Mouse (Mus musculus) heart, embryonic 10.5 days (tissue): Measurements from ENCODE around the gene Tssc4. TPM values are rescaled to one million over a fixed set of nuclear protein-coding genes. Genes with fewer than 3 reads are reported as not detected.

Experiments
- DNase-seq: peaks from one replicate; pipeline ENCODE4 v3.0.0-alpha.2; 2017; ENCODE audit warnings: low spot score
- H3K27ac ChIP-seq: fragments of 300-500 bp; sonication (generic); 2 replicates; pipeline ENCODE4 v1.5.1; 2016; ENCODE audit warnings: mild to moderate bottlenecking
- H3K27me3 ChIP-seq: fragments of 300-500 bp; sonication (generic); 2 replicates; pipeline ENCODE4 v1.6.1; 2016; ENCODE audit warnings: mild to moderate bottlenecking; ENCODE audit not compliant: poor library complexity, insufficient read depth, severe bottlenecking
- H3K36me3 ChIP-seq: fragments of 300-500 bp; sonication (generic); 2 replicates; pipeline ENCODE4 v1.6.1; 2016; ENCODE audit warnings: mild to moderate bottlenecking, moderate library complexity
- H3K4me1 ChIP-seq: fragments of 300-500 bp; sonication (generic); 2 replicates; pipeline ENCODE4 v1.6.1; 2016; ENCODE audit warnings: mild to moderate bottlenecking
- H3K4me3 ChIP-seq: fragments of 300-500 bp; sonication (generic); 2 replicates; pipeline ENCODE4 v1.5.1; 2016; ENCODE audit warnings: mild to moderate bottlenecking, moderate library complexity
- H3K9me3 ChIP-seq: fragments of 300-500 bp; sonication (generic); 2 replicates; pipeline ENCODE4 v1.6.1; 2016; ENCODE audit warnings: mild to moderate bottlenecking, moderate library complexity
- WGBS: fragments of 180-500 bp; shearing (Covaris S2); methylation state at CpG from one replicate; pipeline ENCODE4 v1.1.7; 2016; 5-methylcytosine and 5-hydroxymethylcytosine counted together
- polyA plus RNA-seq: library from polyadenylated mRNA; unstranded; fragments of >200 nt; fragmentation: Nextera tagmentation; extraction: Ambion mirVana; gene quantifications from 2 replicates; pipeline ENCODE4 v1.2.1, GENCODE M21; 2016

Gene Tssc4
- polyA plus RNA-seq, 1 experiment from 2014 or later: 99.5 TPM

DNA sequence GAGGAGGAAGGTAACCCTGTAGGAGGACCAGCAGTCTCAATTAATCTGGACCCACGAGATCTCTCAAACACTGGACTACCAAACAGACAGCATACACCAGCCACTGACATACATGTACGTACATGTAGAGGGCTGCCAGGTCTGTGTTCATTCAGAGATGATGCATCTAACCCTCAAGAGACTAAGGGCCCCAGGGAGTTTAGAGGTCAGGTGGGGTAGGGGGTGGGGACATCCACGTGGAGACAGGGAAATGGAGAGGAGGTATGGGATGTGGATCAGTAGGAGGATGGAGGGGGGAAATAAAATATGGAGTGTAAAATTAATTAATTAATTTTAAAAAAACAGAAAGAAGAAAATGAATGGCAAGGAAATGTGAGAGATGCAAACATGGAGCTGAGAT lies 32.3 kb upstream of the Tssc4 start:
- DNase-seq: no peak
- 78% methylated on average over 3 of the region's 3 CpGs for WGBS
- peaks cover 9% of the 10 kb centered on the region; the same call in 1 of the 2 replicates for H3K36me3 ChIP-seq
- no peak overlapping the region for H3K27ac ChIP-seq
- peaks cover 8% of the 10 kb centered on the region for H3K4me1 ChIP-seq
- no peak overlapping the region for H3K4me3 ChIP-seq
- H3K9me3 ChIP-seq: no peaks in the 10 kb centered on the region
- H3K27me3 ChIP-seq: no peaks in the 10 kb centered on the region

DNA sequence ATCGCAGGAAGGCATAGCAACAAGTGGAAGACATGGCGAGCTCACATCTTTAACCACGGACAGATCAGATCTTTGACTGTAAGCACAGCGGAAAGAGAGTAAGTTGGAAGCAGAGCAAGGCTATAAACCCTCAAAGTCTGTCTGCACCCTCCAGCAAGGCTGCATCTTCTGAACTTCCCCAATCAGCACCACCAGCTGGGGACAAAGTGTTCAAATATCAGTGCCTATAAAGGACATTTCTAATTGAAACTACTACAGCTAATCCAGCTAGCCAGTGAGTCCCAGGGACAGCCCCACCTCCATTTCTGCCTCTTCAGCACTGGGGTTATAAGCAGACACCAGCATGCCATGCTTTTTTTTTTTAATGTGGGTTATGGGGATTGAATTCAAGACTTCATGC lies 31.7 kb upstream of the Tssc4 start:
- DNase-seq: no peak
- Histone ChIP-seq H3K4me3 (no peak overlapping the region), H3K27me3 (no peaks in the 10 kb centered on the region), H3K9me3 (no peaks in the 10 kb centered on the region), H3K4me1 (peaks cover 13% of the 10 kb centered on the region), H3K27ac (no peak overlapping the region), H3K36me3 (peaks cover 9% of the 10 kb centered on the region; the same call in 1 of the 2 replicates)
- 89% methylated on average over 4 of the region's 4 CpGs for WGBS

DNA sequence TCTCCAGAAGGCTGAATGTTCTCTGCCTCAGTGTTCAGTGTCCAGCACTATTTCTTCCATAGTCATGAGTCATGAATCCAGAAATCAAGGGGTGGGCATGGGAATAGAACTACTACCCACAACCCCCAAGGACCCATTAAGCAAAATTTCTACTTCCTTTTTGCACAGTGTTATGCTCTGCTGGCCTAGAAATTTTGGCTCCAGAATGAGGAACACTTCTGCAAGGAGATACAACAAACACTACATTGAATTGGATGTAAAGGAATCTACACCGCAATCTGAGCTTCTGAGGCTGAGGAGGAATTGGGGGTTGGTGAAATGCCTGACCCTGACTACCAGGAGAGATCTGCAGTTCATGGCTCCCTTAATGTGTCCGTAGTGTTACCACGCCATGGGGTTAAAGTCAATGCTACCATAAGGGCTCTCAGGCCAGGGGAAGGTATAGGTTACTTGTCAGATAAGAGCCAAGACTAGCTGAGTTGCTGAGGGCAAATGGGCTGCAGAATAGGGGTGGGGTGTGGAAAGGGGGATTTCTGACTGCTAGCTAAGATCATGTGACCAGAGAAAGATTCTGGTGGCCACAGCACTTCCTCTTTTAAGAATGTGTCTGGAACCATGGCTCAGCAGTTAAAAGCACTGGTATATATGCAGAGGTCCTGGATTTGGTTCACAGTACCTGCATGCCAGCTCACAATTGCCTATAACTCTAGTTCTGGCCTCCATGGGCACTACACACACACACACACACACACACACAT lies 30.7 kb upstream of the Tssc4 start:
- no peak for DNase-seq
- H3K9me3 ChIP-seq: no peaks in the 10 kb centered on the region
- H3K4me3 ChIP-seq: no peak overlapping the region
- 86% methylated on average over 3 of the region's 3 CpGs for WGBS
- no peak overlapping the region for H3K27ac ChIP-seq
- peaks cover 20% of the 10 kb centered on the region for H3K4me1 ChIP-seq
- H3K36me3 ChIP-seq: peaks cover 9% of the 10 kb centered on the region; the same call in 1 of the 2 replicates
- no peaks in the 10 kb centered on the region for H3K27me3 ChIP-seq

DNA sequence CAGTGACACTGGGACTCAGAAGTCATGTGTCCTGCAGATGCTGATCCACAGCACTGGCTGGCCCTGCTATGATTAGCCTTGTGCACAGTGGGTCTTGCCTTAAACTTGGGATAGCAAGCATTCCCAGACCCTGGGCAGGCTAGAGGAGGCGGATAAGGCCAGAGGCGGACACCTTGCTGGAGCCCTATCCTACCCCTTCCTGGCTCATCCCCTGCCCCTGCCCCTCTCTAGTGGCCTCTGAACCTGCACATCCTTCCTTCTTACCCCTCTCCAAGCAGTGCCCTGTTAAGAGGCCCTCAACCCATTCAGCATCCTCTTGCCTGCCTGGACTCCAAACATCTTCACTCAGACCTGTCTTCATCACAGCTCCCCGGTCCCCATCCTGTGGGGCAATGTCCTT lies 28.5 kb upstream of the Tssc4 start:
- Histone ChIP-seq H3K9me3 (no peaks in the 10 kb centered on the region), H3K36me3 (peaks cover 4% of the 10 kb centered on the region; the same call in 1 of the 2 replicates), H3K4me1 (peaks cover 20% of the 10 kb centered on the region), H3K27me3 (no peaks in the 10 kb centered on the region), H3K27ac (no peak overlapping the region), H3K4me3 (no peak overlapping the region)
- WGBS: 92% methylated on average over 3 of the region's 3 CpGs
- DNase-seq: no peak

DNA sequence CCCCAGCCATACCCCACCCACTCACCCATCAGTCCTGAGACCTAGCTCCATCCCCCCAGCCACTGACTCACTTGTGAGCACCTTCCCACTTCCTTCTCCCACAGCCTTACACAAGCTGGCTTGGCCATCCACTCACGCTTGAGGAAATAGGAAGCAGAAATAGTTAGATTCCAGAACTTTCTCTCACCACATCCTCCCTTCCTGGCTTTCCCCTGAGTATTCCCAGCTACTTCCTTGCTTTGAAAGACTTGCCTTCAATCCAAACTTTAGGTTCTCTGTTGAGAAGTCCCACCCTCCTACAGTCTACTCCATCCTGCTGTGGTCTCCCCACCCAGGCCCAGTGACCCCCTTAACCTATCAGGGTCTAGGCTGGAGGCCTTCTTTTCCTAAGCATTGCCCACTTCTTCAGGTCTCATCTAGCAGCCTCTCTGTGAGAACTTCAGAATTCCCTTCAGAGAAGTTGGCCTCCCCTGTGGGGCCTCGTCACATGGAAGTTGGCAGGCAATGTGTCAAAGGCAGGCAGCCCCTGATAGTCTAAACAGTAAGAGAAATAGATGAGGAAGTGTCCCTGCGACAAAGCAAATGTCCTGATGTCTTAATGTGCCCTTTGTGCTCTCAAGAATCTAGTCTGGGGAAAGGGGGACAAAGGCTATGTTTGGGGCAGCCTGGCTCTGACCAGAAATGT lies 27.8 kb upstream of the Tssc4 start:
- no peak overlapping the region for H3K4me3 ChIP-seq
- peak overlapping the region; percentile 68 for H3K27ac ChIP-seq
- WGBS: 67% methylated on average over 3 of the region's 3 CpGs
- peaks cover 4% of the 10 kb centered on the region; the same call in 1 of the 2 replicates for H3K36me3 ChIP-seq
- no peaks in the 10 kb centered on the region for H3K27me3 ChIP-seq
- no peaks in the 10 kb centered on the region for H3K9me3 ChIP-seq
- DNase-seq: no peak
- peaks cover 20% of the 10 kb centered on the region for H3K4me1 ChIP-seq

DNA sequence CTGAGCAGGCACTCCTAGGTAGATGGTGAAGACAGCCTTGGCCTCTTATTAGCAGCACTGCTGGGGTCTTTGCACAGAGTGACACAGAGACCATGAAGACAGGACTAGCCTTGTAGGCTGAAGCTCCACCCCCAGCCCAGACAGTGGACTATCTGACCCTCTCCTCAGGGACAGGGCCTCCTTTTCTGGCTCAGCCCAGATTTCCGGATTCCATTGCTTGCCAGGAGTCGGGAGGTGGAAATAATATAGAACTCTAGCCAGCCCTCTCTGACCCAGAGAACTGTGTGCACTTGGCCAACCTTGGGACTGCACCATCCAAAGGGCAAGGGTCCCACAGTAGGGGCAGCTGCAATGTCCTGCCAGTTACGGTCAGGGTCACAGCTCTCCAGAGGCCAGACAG lies 27.0 kb upstream of the Tssc4 start:
- Histone ChIP-seq H3K4me3 (no peak overlapping the region), H3K4me1 (peaks cover 20% of the 10 kb centered on the region), H3K27me3 (no peaks in the 10 kb centered on the region), H3K9me3 (no peaks in the 10 kb centered on the region), H3K27ac (peak overlapping the region; percentile 68), H3K36me3 (no peaks in the 10 kb centered on the region)
- 47% methylated on average over 3 of the region's 3 CpGs for WGBS
- no peak for DNase-seq

DNA sequence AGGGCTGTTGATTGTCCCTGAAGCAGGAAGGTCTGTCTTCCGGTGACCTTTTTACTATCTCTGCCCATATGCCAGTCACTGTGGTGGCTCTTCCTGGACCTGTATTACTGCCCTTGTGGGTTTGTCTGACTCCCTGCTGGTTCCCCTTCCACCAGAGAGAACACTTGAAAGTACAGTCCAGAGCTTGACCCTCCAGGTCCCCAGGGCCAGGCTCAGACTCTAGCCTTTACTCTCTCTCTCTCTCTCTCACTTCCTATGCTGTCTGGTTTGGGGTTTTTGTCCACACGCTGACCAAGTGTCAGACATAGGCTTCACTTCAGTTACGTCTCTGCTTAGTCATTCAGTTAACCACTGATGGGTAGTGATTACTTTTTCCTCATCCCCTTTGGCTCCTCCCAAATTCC lies 26.1 kb upstream of the Tssc4 start:
- Histone ChIP-seq H3K27me3 (no peaks in the 10 kb centered on the region), H3K4me1 (peaks cover 20% of the 10 kb centered on the region), H3K27ac (peak overlapping the region; percentile 68; the same call in 1 of the 2 replicates), H3K4me3 (no peak overlapping the region), H3K36me3 (no peaks in the 10 kb centered on the region), H3K9me3 (no peaks in the 10 kb centered on the region)
- WGBS: 62% methylated on average over 3 of the region's 3 CpGs
- DNase-seq: no peak

DNA sequence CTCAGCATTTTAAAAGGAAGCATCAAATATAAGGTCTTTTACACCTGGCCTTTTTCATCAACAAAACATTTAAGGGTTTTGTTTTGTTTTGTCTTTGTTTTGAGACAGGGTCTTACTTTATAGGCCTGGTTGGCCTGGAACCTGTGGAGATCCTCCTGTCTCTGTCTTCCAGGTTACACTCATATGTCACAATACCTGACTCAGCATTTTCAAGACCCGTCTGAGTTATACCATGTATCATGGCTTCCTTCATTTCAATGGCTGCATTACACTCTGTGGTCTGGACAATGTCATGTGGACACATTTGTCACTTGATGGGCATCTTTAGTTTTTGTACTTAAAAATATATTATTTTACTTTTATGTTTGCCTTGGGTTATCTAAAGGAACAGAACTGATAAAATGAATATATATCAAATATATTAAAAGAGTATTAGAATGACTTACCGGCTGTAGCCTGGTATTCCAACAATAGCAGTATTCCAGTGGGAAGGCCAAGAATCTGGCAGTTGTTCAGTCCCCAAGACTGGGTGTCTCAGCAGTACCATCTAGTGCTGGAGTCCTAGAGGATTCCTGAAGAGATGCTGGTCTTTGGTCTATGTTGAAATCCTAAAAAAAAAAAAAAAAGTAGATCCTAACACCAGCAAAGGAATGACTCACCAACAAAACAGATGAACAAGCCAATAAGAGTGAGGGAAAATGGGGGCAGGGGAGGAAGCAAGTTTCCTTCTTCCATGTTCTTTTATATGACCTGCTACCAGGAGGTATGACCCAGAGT lies 24.8 kb upstream of the Tssc4 start:
- Histone ChIP-seq H3K4me3 (no peak overlapping the region), H3K9me3 (no peaks in the 10 kb centered on the region), H3K4me1 (peaks cover 21% of the 10 kb centered on the region), H3K36me3 (no peaks in the 10 kb centered on the region), H3K27me3 (no peaks in the 10 kb centered on the region), H3K27ac (no peak overlapping the region)
- DNase-seq: no peak
- 85% methylated on average over 2 of the region's 2 CpGs for WGBS

DNA sequence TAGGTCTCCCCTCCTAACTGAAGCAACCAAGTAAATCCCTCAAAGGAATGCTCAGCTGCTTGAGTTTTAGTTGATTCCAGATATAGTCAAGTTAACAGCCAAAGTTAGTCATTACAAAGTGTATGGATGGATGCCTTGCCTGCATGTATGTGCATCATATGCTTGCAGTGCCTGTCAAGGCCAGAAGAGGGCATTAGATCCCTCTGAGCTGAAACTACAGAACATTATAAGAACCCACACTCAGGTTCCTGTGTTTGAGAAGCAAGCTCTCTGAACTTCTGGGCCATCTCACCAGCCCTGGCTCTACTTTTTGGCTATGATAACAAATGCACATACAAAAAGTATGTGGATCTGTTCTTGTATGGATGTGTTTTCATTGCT lies 24.2 kb upstream of the Tssc4 start:
- H3K4me3 ChIP-seq: no peak overlapping the region
- no peak for DNase-seq
- H3K36me3 ChIP-seq: no peaks in the 10 kb centered on the region
- peaks cover 26% of the 10 kb centered on the region for H3K4me1 ChIP-seq
- no peaks in the 10 kb centered on the region for H3K27me3 ChIP-seq
- no peak overlapping the region for H3K27ac ChIP-seq
- no peaks in the 10 kb centered on the region for H3K9me3 ChIP-seq

DNA sequence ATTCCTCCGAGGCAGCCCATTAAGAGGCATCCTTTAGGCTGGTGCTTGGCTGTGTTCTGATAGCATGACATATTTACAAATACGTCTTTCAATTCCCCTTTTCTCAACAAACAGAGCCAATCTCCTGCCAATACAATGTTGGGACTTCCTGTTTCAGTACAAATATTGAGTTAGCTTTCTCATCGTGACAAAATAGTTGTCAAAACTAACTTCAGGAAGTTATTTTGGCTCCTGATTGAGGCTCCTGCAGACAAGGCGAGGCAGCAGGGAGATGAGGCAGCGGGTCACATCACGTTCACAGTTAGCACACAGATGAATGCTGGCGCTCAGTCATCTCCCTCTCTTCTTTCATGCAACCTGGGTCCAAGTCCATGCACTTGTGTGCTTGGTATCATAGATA lies 22.7 kb upstream of the Tssc4 start:
- WGBS: 75% methylated on average over 7 of the region's 7 CpGs

DNA sequence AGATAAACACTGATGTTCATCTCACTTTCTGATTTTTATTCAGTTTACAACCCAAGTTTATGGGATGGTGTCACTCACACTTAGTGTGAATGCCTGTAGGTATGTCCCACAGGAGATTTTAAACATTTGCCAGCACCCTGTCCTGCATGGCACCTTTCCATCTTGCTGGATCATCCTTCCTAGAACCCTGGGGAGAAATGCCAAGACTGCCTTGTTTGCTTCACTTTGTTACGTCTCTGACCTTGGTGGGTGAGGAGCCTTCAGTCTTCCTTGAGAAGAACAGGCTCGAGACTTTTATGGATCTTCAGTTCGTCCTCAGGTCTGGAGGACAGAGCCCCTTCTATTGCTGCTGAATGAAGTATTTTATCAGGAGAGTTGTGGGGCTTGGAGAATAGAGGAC lies 19.7 kb upstream of the Tssc4 start:
- no peaks in the 10 kb centered on the region for H3K9me3 ChIP-seq
- DNase-seq: no peak
- H3K4me3 ChIP-seq: no peak overlapping the region
- peak overlapping the region; percentile 56 for H3K27ac ChIP-seq
- 75% methylated on average over 3 of the region's 3 CpGs for whole genome bisulfite sequencing
- H3K4me1 ChIP-seq: peaks cover 32% of the 10 kb centered on the region
- no peaks in the 10 kb centered on the region for H3K27me3 ChIP-seq
- H3K36me3 ChIP-seq: no peaks in the 10 kb centered on the region

More for the DNA sequence above, 22.7 kb upstream of the Tssc4 start:
- Histone ChIP-seq H3K27me3 (no peaks in the 10 kb centered on the region), H3K9me3 (no peaks in the 10 kb centered on the region), H3K4me1 (peaks cover 30% of the 10 kb centered on the region), H3K27ac (no peak overlapping the region), H3K36me3 (no peaks in the 10 kb centered on the region), H3K4me3 (no peak overlapping the region)
- DNase-seq: no peak

DNA sequence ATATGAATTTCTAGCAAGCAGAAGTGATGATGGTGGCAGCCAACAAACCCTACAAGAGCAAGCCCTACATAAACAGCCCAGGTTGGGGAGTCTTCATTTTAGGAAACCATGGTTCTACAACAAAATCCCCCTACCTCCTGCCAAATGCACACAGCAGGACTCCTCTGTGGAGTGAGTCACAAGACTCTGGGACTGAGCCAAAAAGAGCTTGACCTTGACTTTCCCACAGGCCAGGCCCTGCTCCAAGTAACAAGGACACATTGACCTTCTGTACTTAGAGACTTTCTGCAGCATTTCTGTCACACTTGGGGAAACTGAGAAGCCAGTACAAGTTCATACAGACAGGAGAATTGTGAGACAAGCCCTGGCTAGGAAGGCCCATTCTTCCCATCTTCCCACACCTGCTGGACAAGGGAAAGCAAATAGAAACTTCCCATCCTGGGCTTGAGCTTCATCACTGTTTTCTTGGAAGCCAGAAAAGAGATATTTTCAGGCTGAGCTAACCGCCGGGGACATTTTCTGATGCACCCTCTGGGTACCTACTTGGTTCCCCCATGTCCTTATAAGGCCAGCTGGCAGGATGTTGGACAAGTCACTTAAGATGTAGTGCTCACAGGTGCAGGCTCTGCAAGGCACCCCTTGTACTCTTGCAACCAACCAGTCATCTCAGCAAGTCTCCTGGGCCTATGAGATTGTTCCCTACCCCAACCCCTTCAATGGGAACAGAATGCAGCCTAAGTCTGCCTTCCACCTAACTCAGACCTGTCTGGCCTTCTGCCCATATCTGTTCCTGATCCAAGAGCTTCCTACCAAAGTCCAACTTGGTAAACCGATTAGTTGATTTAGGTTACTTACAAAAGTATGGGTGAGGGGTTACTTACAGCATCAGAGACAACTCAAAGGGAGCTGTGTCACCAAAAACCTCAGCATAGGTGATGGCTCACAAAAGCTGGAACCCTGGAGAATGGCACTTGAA lies 18.9 kb upstream of the Tssc4 start:
- WGBS: 86% methylated on average over 3 of the region's 3 CpGs
- H3K27ac ChIP-seq: peak overlapping the region; percentile 56
- no peaks in the 10 kb centered on the region for H3K36me3 ChIP-seq
- H3K27me3 ChIP-seq: no peaks in the 10 kb centered on the region
- H3K4me3 ChIP-seq: no peak overlapping the region
- peaks cover 40% of the 10 kb centered on the region for H3K4me1 ChIP-seq
- DNase-seq: no peak
- H3K9me3 ChIP-seq: no peaks in the 10 kb centered on the region
